Mouse (Mus musculus): ENCODE measurements around the gene Shroom3.

The Shroom3 gene

GRCm38 (mm10) chr5:92751488-92751887 is 68.3 kb downstream of the Shroom3 start:
- no peak for DNase-seq (ENCODE audit: low read depth, low spot score)

GRCm38 (mm10) chr5:92755241-92755775 is 72.1 kb downstream of the Shroom3 start:
- DNase-seq (ENCODE audit: low read depth, low spot score) = no peak

GRCm38 (mm10) chr5:92759156-92759745 is 76.0 kb downstream of the Shroom3 start:
- no peak for DNase-seq (ENCODE audit: low read depth, low spot score)

- DNase-seq (ENCODE audit: low read depth, low spot score) = no peak
Measured at GRCm38 (mm10) chr5:92760542-92760941, 77.3 kb downstream of the Shroom3 start.

GRCm38 (mm10) chr5:92761615-92762353 is 78.5 kb downstream of the Shroom3 start:
- DNase-seq (ENCODE audit: low read depth, low spot score) = no peak

GRCm38 (mm10) chr5:92762425-92762824 is 79.2 kb downstream of the Shroom3 start:
- no peak for DNase-seq (ENCODE audit: low read depth, low spot score)

GRCm38 (mm10) chr5:92763546-92763952 is 80.3 kb downstream of the Shroom3 start:
- DNase-seq (ENCODE audit: low read depth, low spot score) = peak; percentile 79

- DNase-seq (ENCODE audit: low read depth, low spot score) = no peak
Measured at GRCm38 (mm10) chr5:92766301-92766700, 83.1 kb downstream of the Shroom3 start.

GRCm38 (mm10) chr5:92767194-92767777 is 84.1 kb downstream of the Shroom3 start:
- DNase-seq (ENCODE audit: low read depth, low spot score) = no peak

GRCm38 (mm10) chr5:92767857-92768291 is 84.6 kb downstream of the Shroom3 start:
- DNase-seq (ENCODE audit: low read depth, low spot score) = no peak

- no peak for DNase-seq (ENCODE audit: low read depth, low spot score)
Measured at GRCm38 (mm10) chr5:92773821-92774220, 90.6 kb downstream of the Shroom3 start.

- DNase-seq (ENCODE audit: low read depth, low spot score) = no peak
Measured at GRCm38 (mm10) chr5:92774419-92774818, 91.2 kb downstream of the Shroom3 start.

- no peak for DNase-seq (ENCODE audit: low read depth, low spot score)
Measured at GRCm38 (mm10) chr5:92774893-92775292, 91.7 kb downstream of the Shroom3 start.

- no peak for DNase-seq (ENCODE audit: low read depth, low spot score)
Measured at GRCm38 (mm10) chr5:92778395-92778794, 95.2 kb downstream of the Shroom3 start.

- DNase-seq (ENCODE audit: low read depth, low spot score) = no peak
Measured at GRCm38 (mm10) chr5:92781082-92781481, 97.8 kb downstream of the Shroom3 start.

- DNase-seq (ENCODE audit: low read depth, low spot score) = peak; percentile 46
Measured at GRCm38 (mm10) chr5:92784037-92784860, 101.0 kb downstream of the Shroom3 start.

GRCm38 (mm10) chr5:92785870-92786436 is 102.7 kb downstream of the Shroom3 start:
- no peak for DNase-seq (ENCODE audit: low read depth, low spot score)

GRCm38 (mm10) chr5:92788990-92789389 is 105.8 kb downstream of the Shroom3 start:
- DNase-seq (ENCODE audit: low read depth, low spot score) = no peak

- no peak for DNase-seq (ENCODE audit: low read depth, low spot score)
Measured at GRCm38 (mm10) chr5:92796089-92796990, 113.1 kb downstream of the Shroom3 start.

GRCm38 (mm10) chr5:92797981-92798380 is 114.7 kb downstream of the Shroom3 start:
- no peak for DNase-seq (ENCODE audit: low read depth, low spot score)
